Mouse (Mus musculus) liver, embryonic 14.5 days (tissue): Measurements from ENCODE around the gene Pigp. TPM values are rescaled to one million over a fixed set of nuclear protein-coding genes. Genes with fewer than 3 reads are reported as not detected.

Experiments
- ATAC-seq: fragments of 200-750 bp; cut with Nextera tagmentation; 2 replicates; pipeline ENCODE4 v1.8.0; 2017; ENCODE audit warnings: moderate number of reproducible peaks, mild to moderate bottlenecking, moderate library complexity; ENCODE audit not compliant: insufficient read depth
- DNase-seq, 3 experiments: peaks; one replicate each; pipeline ENCODE4 v3.0.0-alpha.2; 2012 to 2013; ENCODE audit warnings: low read depth in 3 of 3, low spot score in 3 of 3
- H3K27ac ChIP-seq: fragments of 300-500 bp; sonication (generic); 2 replicates; pipeline ENCODE4 v1.5.1; 2014; ENCODE audit warnings: moderate library complexity, mild to moderate bottlenecking, control low read depth, inconsistent platforms
- H3K27me3 ChIP-seq: fragments of 300-500 bp; sonication (generic); 2 replicates; pipeline ENCODE4 v1.6.1; 2014; ENCODE audit warnings: mild to moderate bottlenecking, low read length, moderate library complexity; ENCODE audit not compliant: control insufficient read depth, insufficient read depth
- H3K36me3 ChIP-seq: fragments of 300-500 bp; sonication (generic); replicated peaks from 2 replicates; pipeline ENCODE4 v1.6.1; 2014; ENCODE audit warnings: low read depth; ENCODE audit not compliant: control insufficient read depth, insufficient read depth
- H3K4me1 ChIP-seq, 2 experiments: fragments of 200-500 bp in 1 of 2; fragments of 300-500 bp in 1 of 2; sonication (generic) in 1 of 2; replicated peaks; 2 replicates each; pipeline ENCODE4 v1.6.1; 2012 to 2014; ENCODE audit warnings: antibody characterized with exemption in 1 of 2, inconsistent platforms in 1 of 2, low read length in 1 of 2; ENCODE audit not compliant: control insufficient read depth in 2 of 2, insufficient read depth in 2 of 2
- H3K4me2 ChIP-seq: fragments of 300-500 bp; sonication (generic); 2 replicates; pipeline ENCODE4 v1.6.1; 2014; ENCODE audit warnings: low read depth, mild to moderate bottlenecking, control low read depth, moderate library complexity
- H3K4me3 ChIP-seq, 2 experiments: fragments of 200-500 bp in 1 of 2; fragments of 300-500 bp in 1 of 2; sonication (generic) in 1 of 2; 2 replicates each; pipeline ENCODE4 v1.5.1; 2012 to 2014; ENCODE audit warnings: low read depth in 2 of 2, low read length in 2 of 2, mild to moderate bottlenecking in 2 of 2, control low read depth in 1 of 2, inconsistent platforms in 1 of 2, moderate library complexity in 1 of 2; ENCODE audit not compliant: insufficient read depth in 1 of 2
- H3K9ac ChIP-seq: fragments of 300-500 bp; sonication (generic); replicated peaks from 2 replicates; pipeline ENCODE4 v1.6.1; 2014; ENCODE audit warnings: mild to moderate bottlenecking, control low read depth, moderate library complexity
- H3K9me3 ChIP-seq: fragments of 300-500 bp; sonication (generic); 2 replicates; pipeline ENCODE4 v1.6.1; 2016; ENCODE audit warnings: low read length, mixed read lengths; ENCODE audit not compliant: control insufficient read depth
- CTCF ChIP-seq: IDR thresholded peaks from 2 replicates; pipeline ENCODE4 v1.5.1; 2016; ENCODE audit warnings: antibody characterized with exemption, low read depth, control low read depth
- EP300 ChIP-seq: IDR thresholded peaks from 2 replicates; pipeline ENCODE4 v1.6.1; 2016; ENCODE audit warnings: antibody characterized with exemption, low read depth
- WGBS: fragments of 180-500 bp; shearing (Covaris S2); extraction: QIAGEN DNeasy Blood & Tissue Kit; methylation state at CpG from one replicate; pipeline ENCODE4 v1.1.7; 2014; ENCODE audit not compliant: insufficient replicate concordance; 5-methylcytosine and 5-hydroxymethylcytosine counted together
- polyA plus RNA-seq, 2 experiments: library from polyadenylated mRNA; depleted of rRNA in 1 of 2; stranded (reverse) in 1 of 2; unstranded in 1 of 2; fragments of >200 nt; fragmentation: Nextera tagmentation in 1 of 2; extraction: Ambion mirVana in 1 of 2; gene quantifications; 2 replicates each; pipeline versions ENCODE4 v1.2.1 to v1.2.3; 2012 to 2014

Pigp gene
- polyA plus RNA-seq, 2 experiments = 21.5 to 55.1 TPM

GRCm38 (mm10) chr16:94362174-94362873 lies 9.3 kb downstream of the Pigp start:
- no peak overlapping the region for H3K4me2 ChIP-seq
- no peaks in the 10 kb centered on the region for H3K9me3 ChIP-seq
- H3K27me3 ChIP-seq = no peaks in the 10 kb centered on the region
- no peak overlapping the region for H3K4me3 ChIP-seq
- DNase-seq (no peak), ATAC-seq (no peak)
- whole genome bisulfite sequencing = 39% methylated on average over 10 of the region's 10 CpGs
- TF ChIP-seq CTCF (no peak), EP300 (no peak)
- peaks cover 0 to 10% of the 10 kb centered on the region in 2 experiments; a peak in 2 of 4 replicates for H3K4me1 ChIP-seq
- no peaks in the 10 kb centered on the region for H3K36me3 ChIP-seq
- no peak overlapping the region for H3K27ac ChIP-seq
- H3K9ac ChIP-seq = no peak overlapping the region

GRCm38 (mm10) chr16:94360578-94361350 lies 10.9 kb downstream of the Pigp start:
- Histone ChIP-seq H3K36me3 (no peaks in the 10 kb centered on the region), H3K9ac (no peak overlapping the region), H3K4me2 (no peak overlapping the region), H3K27ac (no peak overlapping the region), H3K4me1 (peaks cover 0 to 10% of the 10 kb centered on the region in 2 experiments; a peak in 2 of 4 replicates), H3K27me3 (no peaks in the 10 kb centered on the region), H3K4me3 (no peak overlapping the region), H3K9me3 (no peaks in the 10 kb centered on the region)
- TF ChIP-seq CTCF (no peak), EP300 (no peak)
- ATAC-seq = no peak
- DNase-seq = no peak
- 73% methylated on average over 13 of the region's 13 CpGs for WGBS

DNA sequence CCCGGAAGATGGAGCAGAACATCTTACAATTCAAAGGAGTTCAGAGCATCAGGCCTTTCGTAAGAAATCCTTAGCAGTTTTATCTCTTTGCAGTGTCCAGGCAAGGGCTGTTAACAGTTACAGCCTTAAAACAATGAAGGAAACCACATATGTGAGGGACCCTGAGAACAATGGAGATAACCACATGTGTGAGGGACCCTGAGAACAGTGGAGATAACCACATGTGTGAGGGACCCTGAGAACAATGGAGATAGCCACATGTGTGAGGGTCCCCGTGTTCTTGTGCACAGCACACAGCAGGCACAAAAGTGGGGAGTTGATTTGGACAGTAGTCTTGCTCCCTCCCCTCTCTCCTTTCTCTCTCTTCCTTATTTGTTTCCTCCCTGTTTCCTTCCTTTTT lies 13.6 kb downstream of the Pigp start:
- no peak overlapping the region for H3K4me2 ChIP-seq
- H3K4me3 ChIP-seq = no peak overlapping the region
- peaks cover 0 to 10% of the 10 kb centered on the region in 2 experiments; a peak in 2 of 4 replicates for H3K4me1 ChIP-seq
- no peak for TF ChIP-seq CTCF
- TF ChIP-seq EP300 = peak; percentile 67
- H3K9ac ChIP-seq = no peak overlapping the region
- H3K27me3 ChIP-seq = no peaks in the 10 kb centered on the region
- WGBS = 18% methylated on average over 3 of the region's 3 CpGs
- H3K27ac ChIP-seq = no peak overlapping the region
- no peaks in the 10 kb centered on the region for H3K9me3 ChIP-seq
- peak; percentile 79 for ATAC-seq
- DNase-seq = peak in 1 of 3 experiments; percentile 12
- H3K36me3 ChIP-seq = no peaks in the 10 kb centered on the region

DNA sequence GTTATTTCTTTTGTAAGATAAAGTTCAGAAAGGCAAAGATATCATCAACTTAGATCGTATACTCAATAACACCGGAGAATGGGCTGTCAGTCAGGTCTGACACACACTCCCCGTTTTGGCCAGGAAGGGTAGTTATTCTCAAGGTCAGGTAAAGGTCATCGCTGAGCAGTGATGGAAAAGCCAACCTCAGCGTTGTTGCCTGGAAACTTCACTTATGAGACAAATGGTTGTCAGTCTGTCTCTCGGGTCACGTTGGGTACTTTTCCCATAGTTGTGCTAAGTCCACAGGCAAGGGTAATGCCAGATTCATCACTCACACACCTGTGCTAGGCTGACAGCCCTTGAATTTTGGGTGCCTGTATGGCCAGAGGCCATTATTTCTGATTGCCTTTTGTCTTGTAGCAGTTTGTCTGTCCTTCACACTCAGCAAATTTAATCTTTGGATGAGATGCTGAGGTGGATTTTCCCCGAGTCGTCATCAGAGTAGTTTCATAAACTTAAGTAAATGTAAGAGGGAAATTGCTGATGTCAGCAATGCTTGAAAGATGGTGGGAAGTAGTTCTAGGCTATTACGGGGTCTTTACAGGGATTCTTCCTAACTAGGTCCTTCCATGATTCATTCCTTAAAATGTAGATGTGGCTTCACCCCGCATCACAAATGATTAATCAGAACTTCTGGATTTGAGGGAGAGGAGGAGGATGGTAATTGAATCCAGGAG lies 14.7 kb downstream of the Pigp start:
- Histone ChIP-seq H3K4me1 (peaks cover 0 to 8% of the 10 kb centered on the region in 2 experiments; a peak in 2 of 4 replicates), H3K9ac (no peak overlapping the region), H3K4me3 (no peak overlapping the region), H3K9me3 (no peaks in the 10 kb centered on the region), H3K4me2 (no peak overlapping the region), H3K27me3 (no peaks in the 10 kb centered on the region), H3K36me3 (no peaks in the 10 kb centered on the region), H3K27ac (no peak overlapping the region)
- WGBS = 64% methylated on average over 11 of the region's 11 CpGs
- ATAC-seq = no peak
- DNase-seq = no peak
- TF ChIP-seq EP300 = no peak
- TF ChIP-seq CTCF = no peak

DNA sequence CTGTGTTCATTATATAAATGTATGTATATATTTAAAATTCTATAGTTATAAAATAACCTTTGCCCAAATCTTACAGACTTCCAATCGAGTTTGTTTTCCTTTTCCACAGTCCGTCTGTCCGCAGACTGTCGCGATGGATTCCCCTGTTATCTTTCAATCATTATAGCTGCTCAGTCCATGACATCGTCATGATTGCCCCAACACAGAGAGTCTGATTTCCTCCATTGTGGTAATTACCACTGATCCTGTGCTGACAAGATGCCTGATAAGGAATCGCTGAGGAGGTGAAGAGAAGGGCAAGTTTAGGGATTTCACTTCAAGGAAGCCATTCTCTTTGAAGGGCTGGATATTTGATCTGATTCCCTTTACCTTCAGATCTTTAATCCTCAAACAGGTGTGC lies 15.6 kb downstream of the Pigp start:
- 28% methylated on average over 7 of the region's 7 CpGs for WGBS
- no peak overlapping the region for H3K9ac ChIP-seq
- no peak for DNase-seq
- no peaks in the 10 kb centered on the region for H3K27me3 ChIP-seq
- H3K4me1 ChIP-seq = peaks cover 0 to 8% of the 10 kb centered on the region in 2 experiments; a peak in 2 of 4 replicates
- H3K36me3 ChIP-seq = no peaks in the 10 kb centered on the region
- H3K27ac ChIP-seq = no peak overlapping the region
- ATAC-seq = no peak
- H3K4me3 ChIP-seq = no peak overlapping the region
- H3K4me2 ChIP-seq = no peak overlapping the region
- no peak for TF ChIP-seq EP300
- no peak for TF ChIP-seq CTCF
- no peaks in the 10 kb centered on the region for H3K9me3 ChIP-seq
